ENCODE assay signal across 15 mouse cellular contexts in genomic region chr4:150388518-150388917, GRCm38 (mm10).
"Had no signal": no experiment of that assay in that cellular context is flagged by ENCODE, and none has a peak within 500 bp of the region (broad histone marks: within the 10 kb centered on the region; RNA-seq: fewer than 3 reads in every experiment).

No protein-coding gene starts in this region.

- H3K9ac ChIP-seq: liver, embryonic 13.5 days; lung, embryonic 15.5 days; midbrain, embryonic 12.5 days had no signal

- H3K4me3 ChIP-seq: liver, embryonic 13.5 days; lung, embryonic 15.5 days; midbrain, embryonic 12.5 days had no signal

- H3K4me2 ChIP-seq: liver, embryonic 13.5 days; lung, embryonic 15.5 days; midbrain, embryonic 12.5 days had no signal

- DNase-seq: kidney, adult 18-20 months; kidney, adult 9 months; kidney, postnatal 14 days; kidney, postnatal 4 days; left cerebral cortex, postnatal 4 days; liver, embryonic 13.5 days; lung, postnatal 4 days; thymus, adult 2 months; thymus, postnatal 14 days; thymus, postnatal 4 days had no signal

- ATAC-seq: intestine, embryonic 16.5 days; midbrain, embryonic 16.5 days had no signal

- H3K9me3 ChIP-seq: liver, embryonic 13.5 days; lung, embryonic 15.5 days; midbrain, embryonic 12.5 days had no signal

- H3K27me3 ChIP-seq: liver, embryonic 13.5 days; lung, embryonic 15.5 days; midbrain, embryonic 12.5 days had no signal

- H3K36me3 ChIP-seq: lung, embryonic 15.5 days had no signal

- H3K27ac ChIP-seq: liver, embryonic 13.5 days; lung, embryonic 15.5 days; midbrain, embryonic 12.5 days; stomach, postnatal 0 days had no signal
